Mouse (Mus musculus): Measurements from ENCODE around the gene Thsd7b.

- no peak for TF ChIP-seq TCF3 (IDR thresholded peaks at IDR 0.05; ENCODE audit: insufficient read length, low read depth)
- no peak for TF ChIP-seq MAX (IDR thresholded peaks at IDR 0.05; ENCODE audit: low read depth)
- TF ChIP-seq POLR2A (IDR thresholded peaks at IDR 0.05; ENCODE audit: insufficient read length, low read depth) = no peak
- TF ChIP-seq USF1 (IDR thresholded peaks at IDR 0.05; ENCODE audit: low read depth) = no peak
- no peak for TF ChIP-seq MYOD1 (IDR thresholded peaks at IDR 0.05; ENCODE audit: control insufficient read depth in 1 of 3, insufficient read length in 2 of 3, low read depth in 2 of 3)
Observed at GRCm38 (mm10) chr1:129364828-129365227, 91.7 kb downstream of the Thsd7b start.
